In the genomic region with DNA sequence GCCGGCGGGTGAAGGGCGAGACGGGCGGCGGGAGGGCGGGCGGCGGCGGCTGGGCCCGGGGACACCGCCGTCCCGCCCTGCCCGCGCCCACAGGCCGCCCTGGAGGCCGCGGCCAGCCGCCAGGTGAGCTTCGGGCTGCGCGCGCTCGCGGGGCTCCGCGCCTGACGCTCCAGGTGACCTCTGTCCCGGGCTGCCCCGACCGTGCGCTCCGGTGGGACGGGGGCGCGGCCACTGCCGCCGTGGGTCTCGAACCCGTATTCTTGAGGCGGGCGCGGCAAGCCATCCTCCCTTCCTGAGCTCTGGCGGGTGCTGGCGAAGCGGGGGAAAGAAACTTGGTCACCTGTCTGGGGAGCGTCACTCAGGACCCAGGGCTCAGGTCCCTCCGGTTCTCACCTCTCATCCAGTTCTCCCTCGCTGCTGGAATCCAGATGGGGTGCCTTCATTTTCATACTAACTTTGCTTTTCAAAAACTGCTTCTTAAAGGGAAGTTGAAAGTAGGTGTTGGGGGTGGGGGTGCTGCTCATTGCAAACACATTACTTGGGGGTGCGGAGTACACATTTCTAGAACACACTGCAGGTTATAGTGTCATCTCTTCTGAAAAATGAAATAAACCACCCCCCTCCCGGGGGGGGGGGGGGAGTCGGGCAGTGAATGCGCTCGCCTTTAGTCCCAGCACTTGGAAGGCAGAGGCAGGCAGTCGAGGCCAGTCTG, we compare ENCODE assay signal across 8 mouse cellular contexts. TPM values are rescaled to one million over a fixed set of nuclear protein-coding genes. Genes with fewer than 3 reads are reported as not detected.
DNase-seq lines count a peak whose midpoint lies in the region; ATAC-seq and TF ChIP-seq lines count a peak whose summit lies in the region.

A gene (plus strand): TSS at position 40 of the 712 bp plus-strand sequence.
A gene (minus strand): TSS at position 452 of the 712 bp plus-strand sequence.

- no peak for DNase-seq in Patski (ENCODE audit: low read depth, low spot score)
- peak; percentile 68 for DNase-seq in cerebellum, adult 9-11 months
- DNase-seq in frontal cortex, adult 2 months (ENCODE audit: extremely low spot score in 1 of 2, low spot score in 1 of 2) = peak in 1 of 2 experiments; percentile 17
- peak; percentile 67 for DNase-seq in hindbrain, embryonic 11.5 days (ENCODE audit: low spot score)
- peak; percentile 23 to 28 for DNase-seq in layer of hippocampus, postnatal 36 days
- peak; percentile 64 to 70 for DNase-seq in lung, postnatal 4 days
- DNase-seq in right cerebral cortex, postnatal 10 days (ENCODE audit: low spot score in 2 of 2) = peak; percentile 36 to 46
- DNase-seq in yolk sac, embryonic 10.5 days (ENCODE audit: low spot score) = peak; percentile 64

- no peaks in the 10 kb centered on the region for H3K27me3 ChIP-seq in Patski
- no peaks in the 10 kb centered on the region for H3K27me3 ChIP-seq in hindbrain, embryonic 11.5 days (ENCODE audit: control insufficient read depth, insufficient read depth, low read length)

- H3K9ac ChIP-seq in hindbrain, embryonic 11.5 days (ENCODE audit: low read depth, low read length) = peak within 1 kb of the TSS; percentile 99

- H3K4me3 ChIP-seq in hindbrain, embryonic 11.5 days (ENCODE audit: low read depth, low read length) = peak within 1 kb of the TSS; percentile 92

- peak within 1 kb of the TSS; percentile 51 for H3K4me2 ChIP-seq in hindbrain, embryonic 11.5 days (replicated peaks; ENCODE audit: low read depth, low read length)

- CTCF ChIA-PET in Patski (lab: Charles Lee) = no interaction called here

- TF ChIP-seq CTCF in Patski (IDR thresholded peaks at IDR 0.05) = no peak

- peak; percentile 61 for ATAC-seq in Patski
- ATAC-seq in hindbrain, embryonic 11.5 days (ENCODE audit: low FRiP score) = peak; percentile 75

- H3K9me3 ChIP-seq in hindbrain, embryonic 11.5 days (ENCODE audit: control insufficient read depth, low read length) = no peaks in the 10 kb centered on the region

- H3K36me3 ChIP-seq in hindbrain, embryonic 11.5 days (ENCODE audit: control insufficient read depth, insufficient read depth, low read length) = no peaks in the 10 kb centered on the region

- H3K4me1 ChIP-seq in hindbrain, embryonic 11.5 days (replicated peaks; ENCODE audit: control insufficient read depth, insufficient read depth, low read length) = no peaks in the 10 kb centered on the region

- WGBS in hindbrain, embryonic 11.5 days = 4% methylated on average over 34 of the region's 56 CpGs

- in situ Hi-C loops in Patski (cut with MboI; ENCODE audit: low pct_unique_long_range_greater_than_20kb) = no loop called here

- H3K27ac ChIP-seq in hindbrain, embryonic 11.5 days (ENCODE audit: low read depth, low read length) = peak within 1 kb of the TSS; percentile 90

- POLR2A ChIA-PET in Patski (lab: Charles Lee) = interaction anchor here (0.6 kb wide), 2 partner anchors 15 to 52 kb away, joined by 3 read pairs; no protein-coding TSS in a partner anchor

RNA-seq across cellular contexts. Expression of the first gene that starts in this region (rescaled TPM):
- polyA plus RNA-seq in Patski (2021) = 11.3 TPM
- polyA plus RNA-seq in frontal cortex, adult 2 months (2012; rRNA removed) = 23.8 and 27.3 TPM in 2 replicates
- polyA plus RNA-seq in hindbrain, embryonic 11.5 days (2014; fragmentation: Nextera tagmentation; extraction: Ambion mirVana) = 4.4 and 6.3 TPM in 2 replicates
- 10 to 100 TPM; 29.0 to 32.6 TPM for total RNA-seq in layer of hippocampus, postnatal 36 days (2021)

RNA-seq across cellular contexts. Expression of the second gene that starts in this region (rescaled TPM):
- polyA plus RNA-seq in Patski (2021) = 158 TPM
- 98.9 and 104 TPM in 2 replicates for polyA plus RNA-seq in frontal cortex, adult 2 months (2012; rRNA removed)
- 253 TPM in 2 replicates for polyA plus RNA-seq in hindbrain, embryonic 11.5 days (2014; fragmentation: Nextera tagmentation; extraction: Ambion mirVana)
- total RNA-seq in layer of hippocampus, postnatal 36 days (2021) = 100 to 1,000 TPM in 1 of 2 experiments, 10 to 100 TPM in 1; 93.8 to 101 TPM
